Mouse (Mus musculus) CD8-positive naive resting alpha-beta T cell, adult 2 months (primary cell): ENCODE measurements around the gene Sox13.

Experiments used
- DNase-seq, 2 experiments: peaks; one replicate each; pipeline ENCODE4 v3.0.0; 2022; ENCODE audit warnings: low read depth in 2 of 2, low spot score in 2 of 2

The Sox13 gene

DNA sequence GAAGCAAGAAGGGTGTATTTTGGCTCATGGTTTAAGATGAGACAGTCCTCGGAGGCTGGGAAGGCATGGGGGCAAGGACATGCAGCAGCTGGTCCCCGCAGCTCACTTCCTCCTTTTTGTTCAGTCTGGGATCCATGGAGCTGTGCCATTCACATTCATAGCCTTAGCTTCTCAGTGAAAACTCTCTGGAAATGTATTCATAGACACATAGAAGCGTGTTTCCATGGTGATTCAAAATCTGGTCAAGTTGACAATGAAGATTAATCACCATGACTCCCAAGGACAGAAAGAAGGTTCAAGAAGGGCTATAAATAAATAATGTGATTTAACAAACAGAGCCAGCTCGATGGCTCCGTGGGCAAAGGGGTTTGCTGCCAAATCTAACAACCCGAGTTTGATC is 90.2 kb downstream of the Sox13 start:
- no peak for DNase-seq

DNA sequence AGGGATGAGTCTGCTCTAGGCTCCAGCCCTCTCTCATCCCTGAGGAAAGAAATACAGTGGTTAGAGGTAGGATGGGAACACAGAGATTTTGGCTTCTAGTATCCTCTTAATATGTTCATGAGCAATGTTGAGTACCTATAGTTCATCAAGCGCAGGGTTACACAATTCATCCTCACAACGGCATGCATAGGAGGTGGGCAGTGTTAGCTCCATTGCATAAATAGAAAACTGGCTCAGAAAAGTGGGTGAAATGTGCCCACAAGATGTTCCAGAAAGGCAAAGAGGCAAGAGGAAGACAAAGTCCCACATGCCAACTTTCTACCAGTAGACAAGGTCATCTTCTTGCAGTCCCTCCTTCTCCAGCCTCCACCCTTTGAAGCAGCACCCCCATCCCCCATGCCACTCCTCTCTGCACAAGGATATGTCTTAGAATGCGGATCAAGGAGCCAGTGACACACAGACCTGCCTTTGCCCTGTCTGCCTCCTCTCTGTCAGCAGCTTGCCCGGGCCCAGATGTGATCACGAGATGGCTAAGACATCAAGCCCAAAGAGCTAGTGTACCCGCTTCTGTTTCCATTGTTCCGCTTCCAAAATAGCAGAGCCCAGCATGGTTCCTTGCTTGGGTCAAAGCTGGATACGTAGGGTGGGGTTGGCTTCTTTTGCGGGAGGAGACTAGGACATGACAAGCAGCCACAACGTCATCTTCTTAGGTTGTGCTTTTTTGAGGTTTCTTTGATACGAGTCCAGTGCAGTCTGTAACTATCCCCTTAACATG is 91.3 kb downstream of the Sox13 start:
- no peak for DNase-seq
